Mouse (Mus musculus): ENCODE results near the gene Olfr814.
"Not testable (repeated sequence)": the region's sequence is repeated elsewhere in the genome, so short reads cannot be mapped to it uniquely, and the experiment has no call there.

The Olfr814 gene

DNA sequence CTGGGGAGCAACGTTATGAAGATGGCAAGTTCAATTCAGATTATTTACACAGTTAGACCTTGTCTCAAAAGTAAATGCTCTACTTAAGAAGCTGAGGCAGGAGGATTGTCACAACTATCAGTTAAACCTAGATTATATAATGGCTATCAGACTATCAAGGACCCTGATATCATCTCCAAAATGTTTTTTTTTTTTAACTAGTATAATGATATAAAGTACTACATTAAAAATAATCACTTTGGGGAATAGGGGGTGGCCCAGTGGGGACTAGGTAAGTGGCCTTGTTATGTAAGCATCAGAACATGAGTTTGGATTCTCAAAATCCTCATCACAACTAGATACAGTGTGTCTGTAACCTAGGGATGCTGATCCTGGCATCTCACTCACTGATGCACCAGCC is at the start of gene Olfr814:
Gene Olfr814, minus strand, starts transcription at position 101 of the 400 bp plus-strand sequence.
- DNase-seq (ENCODE audit: extremely low read depth, low read depth, low spot score), result not testable (repeated sequence)

DNA sequence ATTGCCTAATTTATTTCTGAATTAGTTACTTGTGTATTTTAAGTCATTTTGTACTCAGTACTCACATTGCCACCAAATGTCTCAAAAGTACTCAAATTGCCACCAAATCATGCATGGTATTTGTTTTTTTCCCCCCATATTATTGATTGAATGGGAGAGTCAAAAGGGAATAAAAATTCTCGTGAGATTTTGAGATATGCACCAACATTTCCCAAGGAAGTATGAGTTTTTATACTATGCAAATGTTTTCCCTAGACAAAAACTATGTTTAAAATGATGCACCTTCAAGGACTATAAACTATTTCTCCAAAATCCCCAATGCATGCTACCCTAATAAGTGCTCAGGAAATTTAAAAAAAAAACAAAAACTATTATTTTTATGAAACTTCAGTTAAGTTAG is 35.8 kb upstream of the Olfr814 start, which contains the start of gene Olfr816:
Gene Olfr816, minus strand, starts transcription at position 101 of the 400 bp plus-strand sequence.
- DNase-seq (ENCODE audit: extremely low read depth, low read depth, low spot score), result no peak

DNA sequence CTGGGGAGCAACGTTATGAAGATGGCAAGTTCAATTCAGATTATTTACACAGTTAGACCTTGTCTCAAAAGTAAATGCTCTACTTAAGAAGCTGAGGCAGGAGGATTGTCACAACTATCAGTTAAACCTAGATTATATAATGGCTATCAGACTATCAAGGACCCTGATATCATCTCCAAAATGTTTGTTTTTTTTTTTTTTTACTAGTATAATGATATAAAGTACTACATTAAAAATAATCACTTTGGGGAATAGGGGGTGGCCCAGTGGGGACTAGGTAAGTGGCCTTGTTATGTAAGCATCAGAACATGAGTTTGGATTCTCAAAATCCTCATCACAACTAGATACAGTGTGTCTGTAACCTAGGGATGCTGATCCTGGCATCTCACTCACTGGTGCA is 26.1 kb upstream of the Olfr814 start, which contains the start of gene Olfr815:
Gene Olfr815, minus strand, starts transcription at position 101 of the 400 bp plus-strand sequence.
- not testable (repeated sequence) for DNase-seq (ENCODE audit: extremely low read depth, low read depth, low spot score)

DNA sequence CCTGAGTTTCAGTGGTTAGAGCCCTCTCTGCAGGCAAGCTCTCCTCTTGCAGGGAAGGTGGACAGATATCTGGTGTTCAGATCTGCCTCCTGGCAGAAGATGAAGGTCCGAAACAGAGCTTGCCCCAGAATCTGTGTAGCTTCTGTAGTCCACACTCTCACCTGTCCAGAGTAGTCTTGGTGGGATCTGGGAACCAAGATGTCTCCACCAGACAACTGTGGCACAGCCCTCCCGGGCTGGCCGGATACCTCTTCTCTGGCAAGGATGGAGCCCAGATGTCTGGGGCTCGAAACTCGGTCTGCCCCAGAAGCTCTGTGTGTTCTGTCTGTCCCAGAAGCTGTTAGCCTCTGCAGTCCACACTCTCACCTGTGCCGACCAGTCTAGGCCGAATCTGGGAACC is 6.3 kb upstream of the Olfr814 start:
- DNase-seq (ENCODE audit: extremely low read depth, low read depth, low spot score), result no peak

DNA sequence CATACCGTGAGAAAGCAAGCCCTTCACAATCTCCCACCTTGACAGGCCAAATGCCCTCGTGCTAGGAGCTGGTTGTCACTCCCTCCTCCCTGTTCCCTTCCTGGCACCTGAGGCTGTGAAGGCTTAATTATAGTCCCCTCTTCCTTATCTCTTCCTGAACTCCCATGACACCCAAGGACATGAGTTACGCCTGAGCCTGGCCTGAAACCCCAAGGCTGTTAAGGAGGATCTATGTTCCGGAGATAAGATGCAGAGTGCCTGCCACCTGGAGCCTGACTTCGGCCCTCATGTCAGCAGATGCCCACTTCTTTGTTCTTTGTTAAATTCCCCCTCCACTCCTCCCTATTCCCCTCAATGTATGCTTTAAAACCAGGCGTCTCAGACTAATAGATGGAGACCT is 5.8 kb upstream of the Olfr814 start:
- not testable (repeated sequence) for DNase-seq (ENCODE audit: extremely low read depth, low read depth, low spot score)

DNA sequence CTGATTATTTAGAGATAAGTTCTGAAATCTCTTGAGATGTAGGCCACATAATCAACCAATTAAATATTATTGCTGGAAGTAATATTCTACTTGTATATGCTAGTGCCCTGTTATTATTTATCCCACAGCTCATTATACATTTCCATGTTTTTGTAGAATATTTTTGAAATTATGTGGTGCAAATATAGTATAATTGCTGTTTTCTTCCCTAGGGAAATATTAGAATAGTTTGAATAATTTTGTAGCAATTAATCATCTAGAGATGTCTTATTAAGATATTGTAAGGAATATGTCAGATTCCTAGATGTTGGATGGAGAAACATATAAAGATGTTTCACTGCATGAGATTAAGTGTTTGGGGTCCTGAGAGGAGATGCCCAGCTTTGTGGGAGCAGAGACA is 24.6 kb downstream of the Olfr814 start, which contains the start of gene Olfr813:
Gene Olfr813, plus strand, starts transcription at position 301 of the 400 bp plus-strand sequence.
- DNase-seq (ENCODE audit: extremely low read depth, low read depth, low spot score), result no peak

DNA sequence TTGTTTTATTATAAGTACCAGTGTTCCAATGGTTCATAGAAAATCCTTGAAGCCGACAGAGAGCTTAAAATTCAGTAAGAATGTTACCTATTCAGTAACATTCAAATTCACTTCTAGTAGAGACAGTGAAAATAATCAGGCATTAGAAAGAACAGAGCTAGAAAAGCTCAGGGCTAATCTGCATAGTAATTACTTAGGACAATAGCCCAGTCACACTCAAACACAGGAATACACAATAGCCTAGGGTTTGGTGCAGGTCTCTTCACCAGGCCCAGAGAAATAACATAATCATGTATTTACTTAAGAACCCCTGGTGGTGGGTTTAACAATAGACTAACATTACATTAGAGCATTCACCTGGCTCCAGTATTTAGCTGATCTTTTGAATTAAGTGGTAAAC is 32.3 kb downstream of the Olfr814 start:
- no peak for DNase-seq (ENCODE audit: extremely low read depth, low read depth, low spot score)

DNA sequence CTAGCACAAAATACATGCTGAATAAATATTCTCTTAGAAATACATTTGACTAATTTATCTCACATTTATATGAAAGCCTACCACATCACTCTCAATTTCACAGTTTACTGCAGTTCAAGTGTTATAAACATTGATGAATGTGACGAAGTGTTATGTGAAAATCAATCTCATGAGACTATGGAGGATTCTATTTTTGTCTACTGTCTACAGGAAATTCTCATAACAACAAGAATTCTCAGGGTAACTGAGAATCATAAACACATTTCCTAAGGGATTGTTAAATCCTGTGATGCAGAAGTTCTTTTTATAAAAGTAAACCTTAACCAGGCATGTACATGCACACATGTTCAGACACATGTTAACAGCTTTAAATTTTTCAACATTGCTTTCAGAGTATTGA is 33.7 kb downstream of the Olfr814 start, which contains the start of gene Olfr812:
Gene Olfr812, minus strand, starts transcription at position 101 of the 400 bp plus-strand sequence.
- DNase-seq (ENCODE audit: extremely low read depth, low read depth, low spot score), result no peak
